Mouse (Mus musculus): ENCODE measurements around the gene Fancd2os.

- TF ChIP-seq CTCF (IDR thresholded peaks at IDR 0.05; ENCODE audit: borderline replicate concordance, insufficient read depth, low read depth, low read length) (no peak), POLR2A (IDR thresholded peaks at IDR 0.05; ENCODE audit: borderline replicate concordance, insufficient read depth, low read length) (no peak)
Observed at GRCm38 (mm10) chr6:113639201-113639600, 38.7 kb upstream of the Fancd2os start.

Data from cerebellum, adult 2 months (tissue).